ENCODE assay signal across 11 mouse cellular contexts in the genomic region with DNA sequence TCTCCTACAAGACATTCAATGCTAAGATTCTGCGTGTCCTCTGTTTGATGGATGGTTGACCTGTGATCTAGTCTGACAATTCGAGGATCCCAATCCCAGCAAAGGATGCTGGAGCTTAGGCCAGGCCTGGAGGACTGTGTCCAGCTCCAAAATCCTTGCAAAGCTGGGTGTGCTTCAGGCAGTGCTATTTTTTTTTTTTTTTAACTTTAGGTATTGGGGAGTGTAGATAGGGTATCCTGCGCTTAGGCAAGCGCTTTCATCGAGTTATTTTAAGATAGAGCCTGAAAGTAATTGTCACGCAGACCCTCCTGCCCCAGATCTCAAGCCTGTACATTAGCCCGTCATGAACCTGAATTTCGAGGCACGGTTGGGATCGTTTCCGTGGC. TPM values are rescaled to one million over a fixed set of nuclear protein-coding genes. Genes with fewer than 3 reads are reported as not detected.
DNase-seq lines count a peak whose midpoint lies in the region; ATAC-seq and TF ChIP-seq lines count a peak whose summit lies in the region.
"Had no signal": no experiment of that assay in that cellular context is flagged by ENCODE, and none has a peak within 500 bp of the region (broad histone marks: within the 10 kb centered on the region; RNA-seq: fewer than 3 reads in every experiment).

No protein-coding gene starts in this region.

- H3K9me3 ChIP-seq in kidney, embryonic 15.5 days (replicated peaks), result no peaks in the 10 kb centered on the region
- H3K9me3 ChIP-seq in embryonic facial prominence, embryonic 12.5 days, result no peaks in the 10 kb centered on the region
- H3K9me3 ChIP-seq in hindbrain, postnatal 0 days (ENCODE audit: low read length), result no peaks in the 10 kb centered on the region
- H3K9me3 ChIP-seq in midbrain, embryonic 15.5 days, result no peaks in the 10 kb centered on the region

- no peaks in the 10 kb centered on the region for H3K36me3 ChIP-seq in kidney, embryonic 15.5 days
- H3K36me3 ChIP-seq in embryonic facial prominence, embryonic 12.5 days, result no peaks in the 10 kb centered on the region
- H3K36me3 ChIP-seq in hindbrain, postnatal 0 days (ENCODE audit: insufficient read depth, low read length), result no peaks in the 10 kb centered on the region
- H3K36me3 ChIP-seq in midbrain, embryonic 15.5 days (replicated peaks), result no peaks in the 10 kb centered on the region

- no peak overlapping the region for H3K9ac ChIP-seq in kidney, embryonic 15.5 days
- no peak overlapping the region for H3K9ac ChIP-seq in embryonic facial prominence, embryonic 12.5 days
- H3K9ac ChIP-seq in hindbrain, postnatal 0 days (replicated peaks; ENCODE audit: low read length), result 0 out of 2 replicates have a peak overlapping the region, but pooled peaks have one; percentile 40
- no peak overlapping the region for H3K9ac ChIP-seq in midbrain, embryonic 15.5 days

- peak overlapping the region; percentile 82 for H3K4me2 ChIP-seq in kidney, embryonic 15.5 days
- peak overlapping the region; percentile 57 for H3K4me2 ChIP-seq in embryonic facial prominence, embryonic 12.5 days (replicated peaks)
- H3K4me2 ChIP-seq in hindbrain, postnatal 0 days (ENCODE audit: low read depth, low read length), result peak overlapping the region; percentile 47
- H3K4me2 ChIP-seq in midbrain, embryonic 15.5 days, result peak overlapping the region; percentile 79

- 35% methylated on average over 11 of the region's 11 CpGs for WGBS in kidney, embryonic 15.5 days
- WGBS in embryonic facial prominence, embryonic 12.5 days, result 42% methylated on average over 11 of the region's 11 CpGs
- whole genome bisulfite sequencing in hindbrain, postnatal 0 days, result 32% methylated on average over 11 of the region's 11 CpGs
- WGBS in midbrain, embryonic 15.5 days, result 36% methylated on average over 11 of the region's 11 CpGs

- DNase-seq in kidney, adult 9 months, result no peak
- no peak for DNase-seq in hindbrain, postnatal 0 days (ENCODE audit: low spot score)
- DNase-seq in gastrocnemius, adult 18-20 months (ENCODE audit: low spot score), result no peak
- no peak for DNase-seq in thymus, postnatal 10 days (ENCODE audit: low spot score in 2 of 2)
- no peak for DNase-seq in embryo, embryonic 11 days

- H3K4me3 ChIP-seq in kidney, embryonic 15.5 days (replicated peaks), result peak overlapping the region; percentile 47
- H3K4me3 ChIP-seq in embryonic facial prominence, embryonic 12.5 days, result peak overlapping the region; percentile 39
- H3K4me3 ChIP-seq in hindbrain, postnatal 0 days (ENCODE audit: low read length), result peak overlapping the region; percentile 46
- peak overlapping the region; percentile 52 for H3K4me3 ChIP-seq in midbrain, embryonic 15.5 days

- TF ChIP-seq CTCF in hindbrain, postnatal 0 days (IDR thresholded peaks at IDR 0.05; ENCODE audit: low read depth), result no peak

- H3K4me1 ChIP-seq in kidney, embryonic 15.5 days, result peaks cover 12% of the 10 kb centered on the region
- peaks cover 6% of the 10 kb centered on the region; the same call in 1 of the 2 replicates for H3K4me1 ChIP-seq in embryonic facial prominence, embryonic 12.5 days
- H3K4me1 ChIP-seq in hindbrain, postnatal 0 days (ENCODE audit: insufficient read depth, low read length), result no peaks in the 10 kb centered on the region
- H3K4me1 ChIP-seq in midbrain, embryonic 15.5 days, result peaks cover 8% of the 10 kb centered on the region

- peaks cover 69% of the 10 kb centered on the region for H3K27me3 ChIP-seq in kidney, embryonic 15.5 days
- H3K27me3 ChIP-seq in embryonic facial prominence, embryonic 12.5 days, result peaks cover 58% of the 10 kb centered on the region
- H3K27me3 ChIP-seq in hindbrain, postnatal 0 days (ENCODE audit: insufficient read depth, low read length), result peaks cover 33% of the 10 kb centered on the region
- peaks cover 57% of the 10 kb centered on the region for H3K27me3 ChIP-seq in midbrain, embryonic 15.5 days (replicated peaks)

- no peak overlapping the region for H3K27ac ChIP-seq in kidney, embryonic 15.5 days
- H3K27ac ChIP-seq in embryonic facial prominence, embryonic 12.5 days, result no peak overlapping the region
- no peak overlapping the region for H3K27ac ChIP-seq in hindbrain, postnatal 0 days
- no peak overlapping the region for H3K27ac ChIP-seq in midbrain, embryonic 15.5 days

- ATAC-seq in kidney, embryonic 15.5 days (replicated peaks; ENCODE audit: low FRiP score), result peak; percentile 6; the same call in 1 of the 2 replicates
- ATAC-seq in embryonic facial prominence, embryonic 12.5 days (ENCODE audit: insufficient number of reproducible peaks, insufficient read depth, low FRiP score, low TSS enrichment), result no peak
- ATAC-seq in hindbrain, postnatal 0 days, result 0 out of 2 replicates have a peak, but pooled peaks have one; percentile 18
- ATAC-seq in midbrain, embryonic 15.5 days (replicated peaks), result no peak; the same call in 1 of the 2 replicates

RNA-seq across cellular contexts. Expression of gene Ddx43, which starts 0.3 kb away (rescaled TPM):
- 0.22 and 0.31 TPM in 2 replicates for polyA plus RNA-seq in kidney, embryonic 15.5 days (2015; fragmentation: Nextera tagmentation; extraction: Ambion mirVana)
- polyA plus RNA-seq in embryonic facial prominence, embryonic 12.5 days (2016; fragmentation: Nextera tagmentation; extraction: Ambion mirVana), result 0.19 and 0.33 TPM in 2 replicates
- total RNA-seq in hindbrain, postnatal 0 days (2014; rRNA removed), result 0.72 TPM in 1 of 2 replicates, not detected in the other
- polyA plus RNA-seq in hindbrain, postnatal 0 days (2015; fragmentation: Nextera tagmentation; extraction: Ambion mirVana), result 0.38 and 0.59 TPM in 2 replicates
- 0.41 and 0.47 TPM in 2 replicates for polyA plus RNA-seq in midbrain, embryonic 15.5 days (2015; fragmentation: Nextera tagmentation; extraction: Ambion mirVana)
- total RNA-seq in gastrocnemius, adult 18-20 months (2021), result not detected
- total RNA-seq: adrenal gland, postnatal 14 days; CH12.LX; layer of hippocampus, adult 18-20 months had no signal

RNA-seq across cellular contexts. Expression of gene Ooep, which starts 16.7 kb away (rescaled TPM):
- polyA plus RNA-seq in kidney, embryonic 15.5 days (2015; fragmentation: Nextera tagmentation; extraction: Ambion mirVana), result 1.3 and 1.9 TPM in 2 replicates
- 2.2 TPM in 2 replicates for polyA plus RNA-seq in embryonic facial prominence, embryonic 12.5 days (2016; fragmentation: Nextera tagmentation; extraction: Ambion mirVana)
- total RNA-seq in hindbrain, postnatal 0 days (2014; rRNA removed), result 1.7 and 2.9 TPM in 2 replicates
- 4.5 and 4.7 TPM in 2 replicates for polyA plus RNA-seq in hindbrain, postnatal 0 days (2015; fragmentation: Nextera tagmentation; extraction: Ambion mirVana)
- 6.3 and 6.5 TPM in 2 replicates for polyA plus RNA-seq in midbrain, embryonic 15.5 days (2015; fragmentation: Nextera tagmentation; extraction: Ambion mirVana)
- not detected for total RNA-seq in gastrocnemius, adult 18-20 months (2021)
- total RNA-seq: adrenal gland, postnatal 14 days; CH12.LX; layer of hippocampus, adult 18-20 months had no signal

RNA-seq across cellular contexts. Expression of gene Dppa5a, which starts 27.3 kb away (rescaled TPM):
- not detected in 2 replicates for polyA plus RNA-seq in kidney, embryonic 15.5 days (2015; fragmentation: Nextera tagmentation; extraction: Ambion mirVana)
- polyA plus RNA-seq in embryonic facial prominence, embryonic 12.5 days (2016; fragmentation: Nextera tagmentation; extraction: Ambion mirVana), result 0.37 and 0.66 TPM in 2 replicates
- 1.4 and 1.8 TPM in 2 replicates for total RNA-seq in hindbrain, postnatal 0 days (2014; rRNA removed)
- polyA plus RNA-seq in hindbrain, postnatal 0 days (2015; fragmentation: Nextera tagmentation; extraction: Ambion mirVana), result 5.8 and 6.2 TPM in 2 replicates
- polyA plus RNA-seq in midbrain, embryonic 15.5 days (2015; fragmentation: Nextera tagmentation; extraction: Ambion mirVana), result 5.6 and 6.3 TPM in 2 replicates
- not detected for total RNA-seq in gastrocnemius, adult 18-20 months (2021)
- total RNA-seq: adrenal gland, postnatal 14 days; CH12.LX; layer of hippocampus, adult 18-20 months had no signal

RNA-seq across cellular contexts. Expression of gene Gsta2, which starts 39.6 kb away (rescaled TPM):
- 41.3 and 45.0 TPM in 2 replicates for polyA plus RNA-seq in kidney, embryonic 15.5 days (2015; fragmentation: Nextera tagmentation; extraction: Ambion mirVana)
- not detected in 2 replicates for polyA plus RNA-seq in embryonic facial prominence, embryonic 12.5 days (2016; fragmentation: Nextera tagmentation; extraction: Ambion mirVana)
- total RNA-seq in hindbrain, postnatal 0 days (2014; rRNA removed), result not detected in 2 replicates
- not detected in 2 replicates for polyA plus RNA-seq in hindbrain, postnatal 0 days (2015; fragmentation: Nextera tagmentation; extraction: Ambion mirVana)
- not detected in 2 replicates for polyA plus RNA-seq in midbrain, embryonic 15.5 days (2015; fragmentation: Nextera tagmentation; extraction: Ambion mirVana)
- 1 to 10 TPM in 1 of 2 experiments, under 1 TPM in 1; 0.71 to 1.0 TPM for total RNA-seq in gastrocnemius, adult 18-20 months (2021)
- total RNA-seq: CH12.LX; layer of hippocampus, adult 18-20 months had no signal

RNA-seq across cellular contexts. Expression of gene Cgas, which starts 47.8 kb away (rescaled TPM):
- polyA plus RNA-seq in kidney, embryonic 15.5 days (2015; fragmentation: Nextera tagmentation; extraction: Ambion mirVana), result 2.1 and 2.8 TPM in 2 replicates
- polyA plus RNA-seq in embryonic facial prominence, embryonic 12.5 days (2016; fragmentation: Nextera tagmentation; extraction: Ambion mirVana), result 1.7 and 2.1 TPM in 2 replicates
- total RNA-seq in hindbrain, postnatal 0 days (2014; rRNA removed), result 0.61 and 0.63 TPM in 2 replicates
- polyA plus RNA-seq in hindbrain, postnatal 0 days (2015; fragmentation: Nextera tagmentation; extraction: Ambion mirVana), result 0.71 and 0.88 TPM in 2 replicates
- 0.68 and 0.80 TPM in 2 replicates for polyA plus RNA-seq in midbrain, embryonic 15.5 days (2015; fragmentation: Nextera tagmentation; extraction: Ambion mirVana)
- under 1 TPM; 0.11 to 0.14 TPM for total RNA-seq in gastrocnemius, adult 18-20 months (2021)
- total RNA-seq: CH12.LX had no signal

Comparison
In these comparisons a context has a peak if more than half of its experiments do, and no peak if none do; other contexts are left out.
1. ATAC-seq: peak in kidney, embryonic 15.5 days (single experiment) and hindbrain, postnatal 0 days (single experiment); none in embryonic facial prominence, embryonic 12.5 days (single experiment) and midbrain, embryonic 15.5 days (single experiment).
2. Peak in every context shown above with its lines, with median percentiles within 50 percentile points of each other: H3K4me2 ChIP-seq and H3K4me3 ChIP-seq.